Mouse (Mus musculus) heart, embryonic 16.5 days (tissue): ENCODE results near the gene Vmn1r40. TPM values are rescaled to one million over a fixed set of nuclear protein-coding genes. Genes with fewer than 3 reads are reported as not detected.

Experiments
- ATAC-seq: fragments of 200-750 bp; cut with Nextera tagmentation; replicated peaks from 2 replicates; pipeline ENCODE4 v1.8.0; 2017; ENCODE audit warnings: moderate number of reproducible peaks; ENCODE audit not compliant: insufficient read depth, low FRiP score; ENCODE audit errors: extremely low read depth
- H3K27ac ChIP-seq: fragments of 300-500 bp; sonication (generic); 2 replicates; pipeline ENCODE4 v1.5.1; 2014; ENCODE audit warnings: mild to moderate bottlenecking, low read length, control low read depth, moderate library complexity
- H3K27me3 ChIP-seq: fragments of 300-500 bp; sonication (generic); 2 replicates; pipeline ENCODE4 v1.6.1; 2014; ENCODE audit warnings: low read length, mixed read lengths; ENCODE audit not compliant: control insufficient read depth, insufficient read depth
- H3K36me3 ChIP-seq: fragments of 300-500 bp; sonication (generic); 2 replicates; pipeline ENCODE4 v1.6.1; 2014; ENCODE audit not compliant: control insufficient read depth, insufficient read depth
- H3K4me1 ChIP-seq: fragments of 300-500 bp; sonication (generic); 2 replicates; pipeline ENCODE4 v1.6.1; 2014; ENCODE audit warnings: low read length, mixed read lengths; ENCODE audit not compliant: control insufficient read depth, insufficient read depth
- H3K4me2 ChIP-seq: fragments of 300-500 bp; sonication (generic); 2 replicates; pipeline ENCODE4 v1.6.1; 2014; ENCODE audit warnings: low read depth, mild to moderate bottlenecking, control low read depth, low read length
- H3K4me3 ChIP-seq: fragments of 300-500 bp; sonication (generic); 2 replicates; pipeline ENCODE4 v1.5.1; 2014; ENCODE audit warnings: mild to moderate bottlenecking, control low read depth, low read length
- H3K9ac ChIP-seq: fragments of 300-500 bp; sonication (generic); 2 replicates; pipeline ENCODE4 v1.6.1; 2014; ENCODE audit warnings: low read length, control low read depth
- H3K9me3 ChIP-seq: fragments of 300-500 bp; sonication (generic); replicated peaks from 2 replicates; pipeline ENCODE4 v1.6.1; 2016; ENCODE audit warnings: low read length; ENCODE audit not compliant: control insufficient read depth
- WGBS: fragments of 180-500 bp; shearing (Covaris S2); extraction: QIAGEN DNeasy Blood & Tissue Kit; methylation state at CpG from one replicate; pipeline ENCODE4 v1.1.7; 2014; 5-methylcytosine and 5-hydroxymethylcytosine counted together
- polyA plus RNA-seq: library from polyadenylated mRNA; unstranded; fragments of >200 nt; fragmentation: Nextera tagmentation; extraction: Ambion mirVana; gene quantifications from 2 replicates; pipeline ENCODE4 v1.2.1, GENCODE M21; 2015

Gene Vmn1r40
- polyA plus RNA-seq, 1 experiment from 2014 or later: not detected

DNA sequence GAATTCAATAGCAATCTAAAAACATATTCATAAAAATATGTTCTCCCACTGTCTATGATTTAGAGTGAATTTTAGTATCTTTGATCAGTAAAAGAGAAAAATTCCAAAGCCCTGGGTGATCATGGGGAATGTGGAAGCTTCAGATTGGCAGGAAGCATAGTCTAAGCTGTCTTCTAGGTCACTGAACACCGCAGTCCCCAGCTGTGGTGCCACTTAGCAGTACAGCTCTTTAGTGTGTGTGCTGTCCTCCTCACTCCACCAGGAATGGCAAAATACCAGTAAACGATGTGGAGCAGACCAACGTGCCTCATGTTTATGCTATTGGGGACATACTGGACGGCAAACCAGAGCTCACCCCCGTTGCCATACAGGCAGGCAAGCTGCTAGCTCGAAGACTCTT lies 37.8 kb upstream of the Vmn1r40 start:
- Histone ChIP-seq H3K9ac (no peak overlapping the region), H3K4me2 (no peak overlapping the region), H3K4me3 (no peak overlapping the region), H3K27me3 (no peaks in the 10 kb centered on the region), H3K36me3 (no peaks in the 10 kb centered on the region), H3K27ac (no peak overlapping the region), H3K4me1 (0 out of 2 replicates have a peak, but pooled peaks cover 2% of the 10 kb centered on the region), H3K9me3 (no peaks in the 10 kb centered on the region)
- no peak for ATAC-seq
- 89% methylated on average over 6 of the region's 6 CpGs for WGBS

DNA sequence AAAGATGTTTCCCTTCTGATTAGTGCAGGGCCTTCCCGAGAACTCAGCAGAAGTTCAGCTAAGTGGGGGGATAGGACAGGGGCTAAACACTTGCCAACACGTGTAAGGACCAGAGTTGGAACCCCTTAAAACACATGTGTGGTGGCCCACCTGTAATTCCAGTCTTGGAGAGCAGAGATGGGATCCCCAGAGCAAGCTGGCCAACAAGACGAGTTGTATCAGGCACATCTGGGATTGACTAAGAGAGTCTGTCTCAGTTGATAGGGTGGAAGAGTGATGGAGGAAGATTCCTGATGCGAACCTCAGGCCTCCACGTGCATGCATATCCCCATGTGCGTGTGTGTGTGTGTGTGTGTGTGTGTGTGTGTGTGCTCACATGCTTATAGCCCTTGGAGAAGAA lies 35.9 kb upstream of the Vmn1r40 start:
- H3K27ac ChIP-seq: no peak overlapping the region
- no peaks in the 10 kb centered on the region for H3K9me3 ChIP-seq
- no peak for ATAC-seq
- WGBS: 75% methylated on average over 6 of the region's 6 CpGs
- H3K4me3 ChIP-seq: no peak overlapping the region
- H3K36me3 ChIP-seq: no peaks in the 10 kb centered on the region
- no peak overlapping the region for H3K9ac ChIP-seq
- no peaks in the 10 kb centered on the region for H3K27me3 ChIP-seq
- H3K4me1 ChIP-seq: 0 out of 2 replicates have a peak, but pooled peaks cover 2% of the 10 kb centered on the region
- no peak overlapping the region for H3K4me2 ChIP-seq

DNA sequence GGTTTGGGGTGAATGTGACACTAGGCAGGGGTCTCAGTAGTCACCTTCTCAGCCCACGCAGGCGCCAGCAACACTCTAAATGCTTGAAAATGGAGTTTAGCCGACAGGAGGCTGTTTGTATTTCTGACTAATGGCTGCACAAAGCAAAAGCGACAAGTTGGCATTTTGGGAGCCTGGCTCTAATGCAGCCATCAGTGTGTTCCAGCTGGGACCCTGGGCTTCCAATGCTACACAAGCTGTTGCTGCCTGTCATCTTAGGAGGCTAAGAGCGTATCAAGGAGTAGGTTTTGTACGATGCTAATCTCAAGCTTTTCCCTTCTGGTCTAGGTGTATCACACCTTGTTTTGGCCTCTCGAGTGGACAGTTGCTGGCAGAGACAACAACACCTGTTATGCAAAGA lies 34.7 kb upstream of the Vmn1r40 start:
- Histone ChIP-seq H3K36me3 (no peaks in the 10 kb centered on the region), H3K4me1 (no peaks in the 10 kb centered on the region), H3K4me2 (no peak overlapping the region), H3K4me3 (no peak overlapping the region), H3K9me3 (no peaks in the 10 kb centered on the region), H3K9ac (no peak overlapping the region), H3K27me3 (no peaks in the 10 kb centered on the region), H3K27ac (no peak overlapping the region)
- 84% methylated on average over 7 of the region's 7 CpGs for WGBS
- no peak for ATAC-seq

DNA sequence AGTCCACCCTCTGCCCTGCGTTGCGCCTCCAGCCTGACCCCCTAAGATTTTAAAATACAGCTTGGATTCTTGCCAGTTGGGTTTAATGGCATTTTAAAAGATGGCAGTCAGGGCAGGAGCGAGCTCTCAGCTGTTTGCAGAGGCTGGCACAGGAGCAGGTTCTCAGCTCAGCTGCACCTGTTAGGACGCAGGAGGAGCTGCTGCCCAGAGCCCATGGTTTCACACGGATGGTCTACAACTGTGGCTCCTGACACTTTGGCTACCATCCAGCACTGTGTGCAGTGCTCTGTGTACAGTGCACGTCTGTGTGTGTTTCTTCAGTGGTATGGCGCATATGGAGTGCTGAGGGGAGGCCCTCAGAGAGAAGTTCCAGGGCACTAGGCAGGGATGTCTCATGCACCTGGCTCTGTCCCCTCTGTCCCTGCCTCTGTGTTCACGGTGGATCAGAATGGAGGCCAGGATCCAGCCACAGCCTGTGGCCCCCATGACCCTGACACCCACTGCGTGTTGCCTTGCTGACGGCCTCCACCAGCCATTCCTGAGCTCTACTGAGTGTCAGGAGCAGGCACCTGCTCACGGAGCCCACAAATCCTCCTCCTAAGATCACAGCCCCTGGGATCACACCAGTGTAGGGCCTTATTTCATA lies 34.1 kb upstream of the Vmn1r40 start:
- no peak overlapping the region for H3K9ac ChIP-seq
- WGBS: 77% methylated on average over 11 of the region's 11 CpGs
- H3K4me1 ChIP-seq: no peaks in the 10 kb centered on the region
- no peaks in the 10 kb centered on the region for H3K36me3 ChIP-seq
- H3K27me3 ChIP-seq: no peaks in the 10 kb centered on the region
- no peaks in the 10 kb centered on the region for H3K9me3 ChIP-seq
- no peak overlapping the region for H3K4me3 ChIP-seq
- H3K27ac ChIP-seq: no peak overlapping the region
- no peak for ATAC-seq
- no peak overlapping the region for H3K4me2 ChIP-seq

DNA sequence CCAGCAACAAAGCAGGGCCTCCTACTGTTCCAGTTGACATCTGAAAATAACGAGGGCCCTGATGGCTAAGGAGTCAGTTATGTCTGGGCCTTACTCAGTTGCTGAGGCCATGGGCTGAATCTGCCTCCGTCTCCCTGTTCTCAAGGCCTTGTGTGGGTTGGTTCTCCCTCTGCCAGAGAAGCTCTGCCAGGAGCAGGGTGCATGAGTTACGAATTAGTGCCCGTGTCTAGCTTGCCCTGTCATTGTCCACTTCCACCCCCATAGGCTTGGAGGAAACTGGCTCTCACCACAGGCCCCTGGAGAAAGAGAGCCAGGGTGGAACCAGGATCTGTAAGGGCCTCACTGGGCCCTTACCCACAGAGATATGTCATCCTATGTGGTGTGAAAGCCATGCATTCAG lies 28.8 kb upstream of the Vmn1r40 start:
- Histone ChIP-seq H3K9ac (no peak overlapping the region), H3K4me2 (no peak overlapping the region), H3K9me3 (no peaks in the 10 kb centered on the region), H3K4me3 (no peak overlapping the region), H3K4me1 (no peaks in the 10 kb centered on the region), H3K27me3 (no peaks in the 10 kb centered on the region), H3K27ac (no peak overlapping the region), H3K36me3 (no peaks in the 10 kb centered on the region)
- 71% methylated on average over 4 of the region's 4 CpGs for WGBS
- ATAC-seq: no peak

DNA sequence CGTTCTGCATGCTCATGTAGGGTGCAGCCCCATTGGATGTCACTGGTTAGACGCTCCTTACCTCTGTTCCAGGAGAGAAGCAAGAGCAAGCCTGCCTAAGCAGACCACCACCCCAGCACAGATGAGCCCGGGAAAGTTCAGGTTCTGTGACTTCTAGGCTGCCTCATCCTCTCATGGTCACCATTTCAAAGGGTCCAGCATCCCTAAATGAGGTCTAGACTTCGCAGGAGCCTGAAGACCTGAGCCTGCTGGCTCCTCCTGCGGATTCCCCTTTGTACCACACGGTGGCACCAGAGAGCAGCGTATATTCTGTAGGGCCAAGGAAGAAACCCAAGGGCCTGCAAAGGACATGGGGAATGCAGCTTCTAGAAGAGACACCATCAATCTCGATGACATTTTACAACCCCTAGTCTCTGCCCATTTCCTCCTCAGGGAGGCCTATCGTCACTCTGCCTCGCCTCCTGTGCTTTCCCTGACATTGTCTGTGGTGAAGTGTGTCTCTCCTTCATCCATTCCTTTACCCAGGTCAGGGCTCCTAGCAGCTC lies 28.0 kb upstream of the Vmn1r40 start:
- Histone ChIP-seq H3K27ac (no peak overlapping the region), H3K4me3 (no peak overlapping the region), H3K4me2 (no peak overlapping the region), H3K27me3 (no peaks in the 10 kb centered on the region), H3K9me3 (no peaks in the 10 kb centered on the region), H3K36me3 (no peaks in the 10 kb centered on the region), H3K9ac (no peak overlapping the region), H3K4me1 (no peaks in the 10 kb centered on the region)
- 18% methylated on average over 10 of the region's 10 CpGs for WGBS
- ATAC-seq: peak; percentile 41; the same call in 1 of the 2 replicates

DNA sequence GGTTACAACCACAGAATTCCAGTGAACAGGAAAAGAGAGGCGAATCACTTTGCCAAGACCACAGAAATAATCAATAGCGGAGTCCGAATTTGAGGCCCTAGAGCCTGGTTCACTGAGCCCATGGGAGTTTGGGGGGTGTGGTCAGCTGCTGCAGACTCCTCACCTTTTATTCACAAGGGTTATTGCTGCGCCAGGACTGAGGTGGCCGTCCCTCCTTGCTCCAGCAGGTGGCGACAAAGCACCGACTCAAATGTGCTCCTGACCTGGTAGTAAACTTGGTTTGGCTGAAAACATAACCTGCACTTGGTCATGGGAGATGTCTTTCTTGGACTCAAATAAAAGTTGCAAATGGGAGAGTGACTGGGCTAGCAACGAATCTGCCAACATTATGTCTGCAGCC lies 27.2 kb upstream of the Vmn1r40 start:
- Histone ChIP-seq H3K27me3 (no peaks in the 10 kb centered on the region), H3K36me3 (no peaks in the 10 kb centered on the region), H3K4me2 (no peak overlapping the region), H3K27ac (no peak overlapping the region), H3K4me3 (no peak overlapping the region), H3K4me1 (no peaks in the 10 kb centered on the region), H3K9ac (no peak overlapping the region), H3K9me3 (no peaks in the 10 kb centered on the region)
- WGBS: 7% methylated on average over 8 of the region's 8 CpGs
- ATAC-seq: 0 out of 2 replicates have a peak, but pooled peaks have one; percentile 32

DNA sequence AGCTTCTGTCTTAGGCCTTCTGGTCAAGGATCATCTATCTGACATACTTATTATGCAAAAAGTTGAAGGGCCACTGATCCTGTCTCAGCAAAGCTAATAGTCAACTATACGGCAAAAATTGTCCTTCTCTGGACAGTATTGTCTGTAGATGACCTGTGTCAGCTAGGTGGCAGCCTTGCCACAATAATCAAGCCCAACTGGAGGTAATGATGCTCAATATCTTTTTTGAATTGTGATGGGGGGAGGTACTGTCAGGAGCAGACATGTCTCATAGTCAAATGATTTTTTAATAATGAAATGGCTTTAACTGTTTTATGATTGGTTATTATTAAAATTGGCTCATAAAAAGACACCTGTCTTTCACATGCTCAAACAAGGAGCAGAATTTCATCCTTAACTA lies 23.1 kb upstream of the Vmn1r40 start:
- Histone ChIP-seq H3K4me2 (no peak overlapping the region), H3K4me1 (no peaks in the 10 kb centered on the region), H3K9me3 (no peaks in the 10 kb centered on the region), H3K9ac (no peak overlapping the region), H3K36me3 (no peaks in the 10 kb centered on the region), H3K27me3 (no peaks in the 10 kb centered on the region), H3K4me3 (no peak overlapping the region), H3K27ac (no peak overlapping the region)
- no peak for ATAC-seq
- WGBS: 40% methylated on average over 1 of the region's 1 CpGs

DNA sequence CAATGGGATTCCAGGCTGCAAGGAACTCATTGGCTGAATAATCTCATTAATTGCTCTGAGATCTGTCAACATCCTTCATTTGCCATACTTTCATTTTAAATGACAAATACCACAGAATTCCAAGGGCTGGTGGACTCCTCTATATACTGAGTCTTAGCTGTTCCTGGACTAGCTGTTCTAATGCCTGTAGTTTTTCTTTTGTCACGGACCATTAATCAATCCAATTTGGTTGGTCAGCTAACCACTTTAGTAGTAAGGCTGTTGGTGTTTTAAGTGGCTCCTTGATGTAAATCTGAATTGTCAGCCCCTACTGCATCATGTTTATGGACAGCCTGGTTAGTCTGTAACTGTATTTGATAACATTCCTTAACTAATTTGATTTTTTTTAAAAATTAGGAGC lies 20.2 kb upstream of the Vmn1r40 start:
- H3K27me3 ChIP-seq: no peaks in the 10 kb centered on the region
- WGBS: 71% methylated on average over 1 of the region's 1 CpGs
- no peak for ATAC-seq

More for the DNA sequence above, 20.2 kb upstream of the Vmn1r40 start:
- no peaks in the 10 kb centered on the region for H3K36me3 ChIP-seq
- no peak overlapping the region for H3K9ac ChIP-seq
- H3K27ac ChIP-seq: no peak overlapping the region
- H3K4me1 ChIP-seq: no peaks in the 10 kb centered on the region
- no peak overlapping the region for H3K4me2 ChIP-seq
- no peaks in the 10 kb centered on the region for H3K9me3 ChIP-seq
- no peak overlapping the region for H3K4me3 ChIP-seq
